Mouse (Mus musculus): Measurements from ENCODE around the gene Cdkn3. TPM values are rescaled to one million over a fixed set of nuclear protein-coding genes. Genes with fewer than 3 reads are reported as not detected.
"Not testable (repeated sequence)": the region's sequence is repeated elsewhere in the genome, so short reads cannot be mapped to it uniquely, and the experiment has no call there.

The Cdkn3 gene
- polyA plus RNA-seq, 2 experiments from 2014 or later, result 24.3 to 29.3 TPM

- no peak for ATAC-seq
Observed at GRCm38 (mm10) chr14:46785247-46785646, 24.9 kb downstream of the Cdkn3 start.

- ATAC-seq, result no peak
Observed at GRCm38 (mm10) chr14:46787454-46787786, 27.1 kb downstream of the Cdkn3 start.

- peak; percentile 95 for ATAC-seq
Observed at GRCm38 (mm10) chr14:46787787-46788504, 27.6 kb downstream of the Cdkn3 start, which contains the start of gene Cnih1. Cnih1 (minus strand) TSS chr14:46788411.

- no peak for ATAC-seq
Observed at GRCm38 (mm10) chr14:46788505-46788901, 28.2 kb downstream of the Cdkn3 start.

- no peak for ATAC-seq
Observed at GRCm38 (mm10) chr14:46790303-46790702, 30.0 kb downstream of the Cdkn3 start.

GRCm38 (mm10) chr14:46790723-46791122, 30.4 kb downstream of the Cdkn3 start:
- ATAC-seq, result no peak

- ATAC-seq, result no peak
Observed at GRCm38 (mm10) chr14:46794157-46794556, 33.8 kb downstream of the Cdkn3 start.

GRCm38 (mm10) chr14:46800684-46801345, 40.5 kb downstream of the Cdkn3 start:
- ATAC-seq, result no peak

- no peak for ATAC-seq
Observed at GRCm38 (mm10) chr14:46803259-46803658, 42.9 kb downstream of the Cdkn3 start.

GRCm38 (mm10) chr14:46803791-46804190, 43.5 kb downstream of the Cdkn3 start:
- ATAC-seq, result no peak

- no peak for ATAC-seq
Observed at GRCm38 (mm10) chr14:46806186-46806585, 45.8 kb downstream of the Cdkn3 start.

GRCm38 (mm10) chr14:46807927-46808326, 47.6 kb downstream of the Cdkn3 start:
- no peak for ATAC-seq

- no peak for ATAC-seq
Observed at GRCm38 (mm10) chr14:46815640-46816039, 55.3 kb downstream of the Cdkn3 start.

- ATAC-seq, result no peak
Observed at GRCm38 (mm10) chr14:46816916-46817622, 56.7 kb downstream of the Cdkn3 start.

GRCm38 (mm10) chr14:46818743-46819142, 58.4 kb downstream of the Cdkn3 start:
- ATAC-seq, result peak; percentile 42

GRCm38 (mm10) chr14:46819961-46820360, 59.6 kb downstream of the Cdkn3 start:
- not testable (repeated sequence) for ATAC-seq

Other genes starting within 250 kb of the Cdkn3 start
- 10 to 100 TPM; 77.8 to 80.2 TPM for gene Cnih1, start 27.9 kb downstream of the Cdkn3 start, polyA plus RNA-seq (2017; shearing (Covaris generic))
- 100 to 1,000 TPM; 100 to 103 TPM for gene Gmfb, start 61.7 kb downstream of the Cdkn3 start, polyA plus RNA-seq (2017; shearing (Covaris generic))
- 10 to 100 TPM; 12.0 to 12.6 TPM for gene Cgrrf1, start 71.6 kb downstream of the Cdkn3 start, polyA plus RNA-seq (2017; shearing (Covaris generic))
- under 1 TPM in 1 of 2 experiments, not detected in 1; 0.07 TPM for gene Samd4, start 122.3 kb downstream of the Cdkn3 start, polyA plus RNA-seq (2017; shearing (Covaris generic))

Measured in activated CD4-positive, CD25-positive, alpha-beta regulatory T cell, adult 4 months (primary cell).